26 mouse cellular contexts compared by ENCODE assay signal in genomic region chr6:23202630-23203029, GRCm38 (mm10). TPM values are rescaled to one million over a fixed set of nuclear protein-coding genes. Genes with fewer than 3 reads are reported as not detected.
A peak's percentile ranks its signal among the peaks of the same experiment; 100 is the strongest.
DNase-seq lines count a peak whose midpoint lies in the region; ATAC-seq and TF ChIP-seq lines count a peak whose summit lies in the region.
"Had no signal": no experiment of that assay in that cellular context is flagged by ENCODE, and none has a peak within 500 bp of the region (broad histone marks: within the 10 kb centered on the region; RNA-seq: fewer than 3 reads in every experiment).

No protein-coding gene starts in this region.

- no peak overlapping the region for H3K9ac ChIP-seq in hindbrain, embryonic 13.5 days
- no peak overlapping the region for H3K9ac ChIP-seq in hindbrain, embryonic 14.5 days
- no peak overlapping the region for H3K9ac ChIP-seq in midbrain, postnatal 0 days (replicated peaks; ENCODE audit: low read length, poor library complexity, severe bottlenecking)
- H3K9ac ChIP-seq in midbrain, embryonic 15.5 days: no peak overlapping the region
- H3K9ac ChIP-seq in hindbrain, postnatal 0 days (replicated peaks; ENCODE audit: low read length): no peak overlapping the region
- H3K9ac ChIP-seq: embryonic facial prominence, embryonic 13.5 days; forebrain, embryonic 15.5 days; hindbrain, embryonic 15.5 days had no signal

- H3K4me2 ChIP-seq in hindbrain, embryonic 13.5 days: 0 out of 2 replicates have a peak overlapping the region, but pooled peaks have one; percentile 3
- H3K4me2 ChIP-seq in hindbrain, embryonic 14.5 days (replicated peaks): no peak overlapping the region
- no peak overlapping the region for H3K4me2 ChIP-seq in midbrain, postnatal 0 days (ENCODE audit: low read depth, low read length, poor library complexity, severe bottlenecking)
- no peak overlapping the region for H3K4me2 ChIP-seq in midbrain, embryonic 15.5 days
- H3K4me2 ChIP-seq in hindbrain, postnatal 0 days (ENCODE audit: low read depth, low read length): peak overlapping the region; percentile 22; the same call in 1 of the 2 replicates
- H3K4me2 ChIP-seq: embryonic facial prominence, embryonic 13.5 days; forebrain, embryonic 15.5 days; hindbrain, embryonic 15.5 days had no signal

- H3K4me1 ChIP-seq in hindbrain, embryonic 13.5 days (replicated peaks): no peaks in the 10 kb centered on the region
- H3K4me1 ChIP-seq in hindbrain, embryonic 14.5 days (replicated peaks; ENCODE audit: control insufficient read depth, insufficient read depth, low read length): no peaks in the 10 kb centered on the region
- H3K4me1 ChIP-seq in midbrain, postnatal 0 days (ENCODE audit: insufficient read depth, low read length): no peaks in the 10 kb centered on the region
- H3K4me1 ChIP-seq in midbrain, embryonic 15.5 days: no peaks in the 10 kb centered on the region
- no peaks in the 10 kb centered on the region for H3K4me1 ChIP-seq in hindbrain, postnatal 0 days (ENCODE audit: insufficient read depth, low read length)
- H3K4me1 ChIP-seq: embryonic facial prominence, embryonic 13.5 days; forebrain, embryonic 15.5 days; heart, embryonic 10.5 days; hindbrain, embryonic 15.5 days; limb, embryonic 10.5 days; midbrain, embryonic 10.5 days had no signal

- TF ChIP-seq CTCF in midbrain, postnatal 0 days (IDR thresholded peaks at IDR 0.05): no peak
- no peak for TF ChIP-seq CTCF in hindbrain, postnatal 0 days (IDR thresholded peaks at IDR 0.05; ENCODE audit: low read depth)
- no peak for TF ChIP-seq CTCF in gastrocnemius, adult 2 months (IDR thresholded peaks at IDR 0.05)

- no peaks in the 10 kb centered on the region for H3K27me3 ChIP-seq in hindbrain, embryonic 13.5 days
- no peaks in the 10 kb centered on the region for H3K27me3 ChIP-seq in hindbrain, embryonic 14.5 days (ENCODE audit: control insufficient read depth, insufficient read depth, low read length)
- H3K27me3 ChIP-seq in midbrain, postnatal 0 days (ENCODE audit: insufficient read depth, low read length): no peaks in the 10 kb centered on the region
- no peaks in the 10 kb centered on the region for H3K27me3 ChIP-seq in midbrain, embryonic 15.5 days (replicated peaks)
- no peaks in the 10 kb centered on the region for H3K27me3 ChIP-seq in hindbrain, postnatal 0 days (ENCODE audit: insufficient read depth, low read length)
- H3K27me3 ChIP-seq: embryonic facial prominence, embryonic 13.5 days; forebrain, embryonic 15.5 days had no signal

- H3K36me3 ChIP-seq in hindbrain, embryonic 13.5 days: no peaks in the 10 kb centered on the region
- no peaks in the 10 kb centered on the region for H3K36me3 ChIP-seq in hindbrain, embryonic 14.5 days (replicated peaks; ENCODE audit: control insufficient read depth, insufficient read depth)
- H3K36me3 ChIP-seq in midbrain, postnatal 0 days (ENCODE audit: insufficient read depth, low read length): no peaks in the 10 kb centered on the region
- no peaks in the 10 kb centered on the region for H3K36me3 ChIP-seq in midbrain, embryonic 15.5 days (replicated peaks)
- no peaks in the 10 kb centered on the region for H3K36me3 ChIP-seq in hindbrain, postnatal 0 days (ENCODE audit: insufficient read depth, low read length)
- H3K36me3 ChIP-seq: embryonic facial prominence, embryonic 13.5 days; forebrain, embryonic 15.5 days; heart, embryonic 10.5 days; hindbrain, embryonic 15.5 days; limb, embryonic 10.5 days; midbrain, embryonic 10.5 days had no signal

- intact Hi-C loops in gastrocnemius, adult 2 months (cut with DNase I): no loop called here

- no peak for ATAC-seq in hindbrain, embryonic 13.5 days (ENCODE audit: low FRiP score)
- ATAC-seq in hindbrain, embryonic 14.5 days (ENCODE audit: low FRiP score): no peak
- no peak for ATAC-seq in midbrain, postnatal 0 days (ENCODE audit: low FRiP score)
- ATAC-seq in midbrain, embryonic 15.5 days (replicated peaks): no peak
- ATAC-seq in hindbrain, postnatal 0 days: no peak; the same call in 1 of the 2 replicates
- ATAC-seq: forebrain, embryonic 15.5 days had no signal

- H3K4me3 ChIP-seq in hindbrain, embryonic 13.5 days: no peak overlapping the region
- H3K4me3 ChIP-seq in hindbrain, embryonic 14.5 days (replicated peaks; ENCODE audit: low read length): no peak overlapping the region
- H3K4me3 ChIP-seq in midbrain, postnatal 0 days (ENCODE audit: low read depth, low read length): no peak overlapping the region
- H3K4me3 ChIP-seq in midbrain, embryonic 15.5 days: no peak overlapping the region
- H3K4me3 ChIP-seq in hindbrain, postnatal 0 days (ENCODE audit: low read length): no peak overlapping the region
- H3K4me3 ChIP-seq in gastrocnemius, adult 2 months: no peak overlapping the region
- H3K4me3 ChIP-seq: embryonic facial prominence, embryonic 13.5 days; forebrain, embryonic 15.5 days; heart, embryonic 10.5 days; hindbrain, embryonic 15.5 days; limb, embryonic 10.5 days; midbrain, embryonic 10.5 days had no signal

- no peak for DNase-seq in hindbrain, embryonic 14.5 days (ENCODE audit: low spot score)
- peak; percentile 32 for DNase-seq in midbrain, postnatal 0 days (ENCODE audit: low spot score)
- peak; percentile 50 for DNase-seq in cerebellum, adult 8-10 months
- peak; percentile 31 for DNase-seq in hindbrain, postnatal 0 days (ENCODE audit: low spot score)
- no peak for DNase-seq in urinary bladder, adult 2 months (ENCODE audit: low spot score)
- DNase-seq in gastrocnemius, adult 2 months: no peak
- DNase-seq: B cell, adult 2 months; kidney, adult 11 months; lung, adult 18-20 months; right cerebral cortex, adult 18-20 months; thymus, postnatal 14 days had no signal

- H3K9me3 ChIP-seq in hindbrain, embryonic 13.5 days: peaks cover 5% of the 10 kb centered on the region; the same call in 1 of the 2 replicates
- no peaks in the 10 kb centered on the region for H3K9me3 ChIP-seq in hindbrain, embryonic 14.5 days (ENCODE audit: control insufficient read depth, low read length)
- H3K9me3 ChIP-seq in midbrain, postnatal 0 days (ENCODE audit: low read length): no peaks in the 10 kb centered on the region
- H3K9me3 ChIP-seq in midbrain, embryonic 15.5 days: no peaks in the 10 kb centered on the region
- no peaks in the 10 kb centered on the region for H3K9me3 ChIP-seq in hindbrain, postnatal 0 days (ENCODE audit: low read length)
- H3K9me3 ChIP-seq: embryonic facial prominence, embryonic 13.5 days; forebrain, embryonic 15.5 days; heart, embryonic 10.5 days; hindbrain, embryonic 15.5 days; limb, embryonic 10.5 days had no signal

- no peak overlapping the region for H3K27ac ChIP-seq in hindbrain, embryonic 13.5 days
- H3K27ac ChIP-seq in hindbrain, embryonic 14.5 days: no peak overlapping the region
- H3K27ac ChIP-seq in midbrain, postnatal 0 days (ENCODE audit: low read depth, low read length): no peak overlapping the region
- no peak overlapping the region for H3K27ac ChIP-seq in midbrain, embryonic 15.5 days
- H3K27ac ChIP-seq in hindbrain, postnatal 0 days: no peak overlapping the region
- H3K27ac ChIP-seq in gastrocnemius, adult 2 months: no peak overlapping the region
- H3K27ac ChIP-seq: embryonic facial prominence, embryonic 13.5 days; forebrain, embryonic 15.5 days; heart, embryonic 10.5 days; hindbrain, embryonic 15.5 days; kidney, postnatal 0 days; limb, embryonic 10.5 days; macrophage; midbrain, embryonic 10.5 days had no signal

- 75% methylated on average over 11 of the region's 11 CpGs for WGBS in hindbrain, embryonic 13.5 days
- 73% methylated on average over 11 of the region's 11 CpGs for WGBS in hindbrain, embryonic 14.5 days
- WGBS in midbrain, postnatal 0 days: 78% methylated on average over 11 of the region's 11 CpGs
- 82% methylated on average over 11 of the region's 11 CpGs for WGBS in midbrain, embryonic 15.5 days
- 62% methylated on average over 11 of the region's 11 CpGs for WGBS in hindbrain, postnatal 0 days

RNA-seq across cellular contexts. Expression of gene Fezf1, which starts 45.5 kb away (rescaled TPM):
- 0.17 TPM in 1 of 2 replicates, not detected in the other for polyA plus RNA-seq in hindbrain, embryonic 13.5 days (2015; fragmentation: Nextera tagmentation; extraction: Ambion mirVana)
- not detected in 2 replicates for polyA plus RNA-seq in hindbrain, embryonic 14.5 days (2014; fragmentation: Nextera tagmentation; extraction: Ambion mirVana)
- 0.90 and 1.3 TPM in 2 replicates for total RNA-seq in midbrain, postnatal 0 days (2014; rRNA removed)
- 5.8 and 10.8 TPM in 2 replicates for polyA plus RNA-seq in midbrain, postnatal 0 days (2015; fragmentation: Nextera tagmentation; extraction: Ambion mirVana)
- 2.2 and 6.3 TPM in 2 replicates for polyA plus RNA-seq in midbrain, embryonic 15.5 days (2015; fragmentation: Nextera tagmentation; extraction: Ambion mirVana)
- total RNA-seq in hindbrain, postnatal 0 days (2014; rRNA removed): 0.05 TPM in 1 of 2 replicates, not detected in the other
- polyA plus RNA-seq in hindbrain, postnatal 0 days (2015; fragmentation: Nextera tagmentation; extraction: Ambion mirVana): not detected in 2 replicates
- polyA plus RNA-seq in urinary bladder, adult 2 months (2012; rRNA removed): not detected in 2 replicates
- not detected for total RNA-seq in gastrocnemius, adult 2 months (2021)
- total RNA-seq: liver, adult 2 months; monocyte, adult 5-6 weeks had no signal
- polyA plus RNA-seq: gonadal fat pad, adult 2 months; heart, postnatal 0 days; hindbrain, embryonic 15.5 days; kidney, postnatal 0 days; limb, embryonic 10.5 days; liver, adult 2 months; macrophage; neural tube, embryonic 11.5 days had no signal

Comparison
In these comparisons a context has a peak if more than half of its experiments do, and no peak if none do; other contexts are left out.
1. H3K4me2 ChIP-seq: peak in hindbrain, embryonic 13.5 days (single experiment) and hindbrain, postnatal 0 days (single experiment); none in hindbrain, embryonic 14.5 days (single experiment), midbrain, postnatal 0 days (single experiment) and midbrain, embryonic 15.5 days (single experiment).
2. DNase-seq: peak in midbrain, postnatal 0 days (single experiment), cerebellum, adult 8-10 months (single experiment) and hindbrain, postnatal 0 days (single experiment); none in hindbrain, embryonic 14.5 days (single experiment), urinary bladder, adult 2 months (single experiment) and gastrocnemius, adult 2 months (single experiment).